Mouse (Mus musculus) ES-Bruce4 (cell line): ENCODE data around the gene Fank1. TPM values are rescaled to one million over a fixed set of nuclear protein-coding genes. Genes with fewer than 3 reads are reported as not detected.

ENCODE experiments used
- H3K27ac ChIP-seq: 2 replicates; pipeline ENCODE4 v1.5.1; 2012; ENCODE audit warnings: low read length, inconsistent platforms; ENCODE audit not compliant: insufficient read depth
- H3K27me3 ChIP-seq: 2 replicates; pipeline ENCODE4 v1.6.1; 2012; ENCODE audit warnings: mild to moderate bottlenecking, low read length, inconsistent platforms; ENCODE audit not compliant: control insufficient read depth, poor library complexity, insufficient read depth, severe bottlenecking
- H3K36me3 ChIP-seq: 2 replicates; pipeline ENCODE4 v1.6.1; 2012; ENCODE audit warnings: inconsistent platforms, mild to moderate bottlenecking, low read length, moderate library complexity; ENCODE audit not compliant: control insufficient read depth, poor library complexity, insufficient read depth, severe bottlenecking
- H3K4me1 ChIP-seq: one replicate; pipeline ENCODE4 v1.8.1; 2011; ENCODE audit warnings: low read length; ENCODE audit not compliant: control insufficient read depth, insufficient read depth
- H3K4me3 ChIP-seq: 2 replicates; pipeline ENCODE4 v1.5.1; 2011; ENCODE audit warnings: low read depth, mild to moderate bottlenecking, low read length
- H3K9ac ChIP-seq: 2 replicates; pipeline ENCODE4 v1.6.1; 2012; ENCODE audit warnings: low read depth, mild to moderate bottlenecking, inconsistent platforms; ENCODE audit not compliant: poor library complexity, severe bottlenecking
- H3K9me3 ChIP-seq: replicated peaks from 2 replicates; pipeline ENCODE4 v1.6.1; 2012; ENCODE audit warnings: mild to moderate bottlenecking, low read length, inconsistent platforms; ENCODE audit not compliant: control insufficient read depth, poor library complexity, insufficient read depth, severe bottlenecking
- CTCF ChIP-seq: IDR thresholded peaks from one replicate; pipeline ENCODE4 v1.8.1; 2011; ENCODE audit warnings: low read depth, low read length
- EP300 ChIP-seq: IDR thresholded peaks from 2 replicates; pipeline ENCODE4 v1.6.1; 2011; ENCODE audit warnings: low read depth, low read length; ENCODE audit not compliant: insufficient read depth
- POLR2A ChIP-seq: IDR thresholded peaks from one replicate; pipeline ENCODE4 v1.8.1; 2011; ENCODE audit warnings: low read length; ENCODE audit not compliant: insufficient read depth
- polyA plus RNA-seq: library from polyadenylated mRNA; stranded (reverse); fragments of >200 nt; gene quantifications from 2 replicates; pipeline ENCODE4 v1.2.4, GENCODE M21; 2011; ENCODE audit warnings: low read depth; ENCODE audit not compliant: missing spikeins, insufficient read depth, insufficient read length

The Fank1 gene
- polyA plus RNA-seq, 1 experiment = 3.1 TPM

DNA sequence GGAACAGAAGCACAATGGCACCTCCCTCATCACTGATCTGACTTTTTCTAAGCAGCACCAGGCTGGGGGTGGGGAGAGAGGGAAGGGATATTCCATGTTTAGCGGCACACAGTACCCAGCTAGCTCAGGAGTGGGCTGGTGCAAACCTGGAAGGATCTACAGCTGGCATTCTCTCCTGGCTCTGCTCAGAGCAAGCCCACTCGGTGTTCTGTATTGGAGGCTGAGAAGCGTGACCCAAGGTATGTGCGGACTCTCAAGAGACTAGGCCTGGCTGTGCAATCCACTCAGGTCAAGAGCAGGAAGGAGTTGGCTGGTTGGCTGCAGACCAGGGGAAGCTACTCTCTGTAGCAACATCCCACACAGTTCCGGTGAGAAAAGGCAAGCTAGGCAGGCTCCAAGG lies 143.3 kb downstream of the Fank1 start:
- H3K27ac ChIP-seq = no peak overlapping the region
- H3K4me3 ChIP-seq = no peak overlapping the region
- H3K27me3 ChIP-seq = no peaks in the 10 kb centered on the region
- no peaks in the 10 kb centered on the region for H3K4me1 ChIP-seq
- H3K9me3 ChIP-seq = no peaks in the 10 kb centered on the region
- TF ChIP-seq CTCF (no peak), POLR2A (no peak), EP300 (no peak)
- H3K9ac ChIP-seq = no peak overlapping the region
- no peaks in the 10 kb centered on the region for H3K36me3 ChIP-seq

DNA sequence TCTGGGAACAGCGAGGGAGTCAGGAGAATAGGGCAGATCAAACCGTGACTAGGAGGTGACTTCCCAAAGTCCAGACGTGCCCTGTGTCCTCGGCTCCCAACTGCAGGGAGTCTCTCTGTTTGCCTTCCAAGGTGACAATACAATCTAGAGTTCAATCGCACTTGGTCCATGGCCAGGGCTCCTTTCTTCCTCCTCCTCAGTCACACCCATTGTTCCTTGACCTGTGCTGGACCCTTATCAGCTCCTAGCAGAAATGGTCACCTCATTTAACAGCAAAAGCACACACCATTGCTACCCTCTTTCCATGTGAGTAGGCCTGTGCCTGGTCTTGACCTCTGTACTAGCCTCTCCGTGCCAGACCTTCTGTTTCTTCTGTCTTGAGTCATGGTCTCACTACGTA lies 144.1 kb downstream of the Fank1 start:
- no peaks in the 10 kb centered on the region for H3K27me3 ChIP-seq
- H3K27ac ChIP-seq = no peak overlapping the region
- H3K9me3 ChIP-seq = no peaks in the 10 kb centered on the region
- H3K9ac ChIP-seq = no peak overlapping the region
- H3K36me3 ChIP-seq = no peaks in the 10 kb centered on the region
- H3K4me3 ChIP-seq = no peak overlapping the region
- TF ChIP-seq CTCF (no peak), POLR2A (no peak), EP300 (no peak)
- H3K4me1 ChIP-seq = no peaks in the 10 kb centered on the region

DNA sequence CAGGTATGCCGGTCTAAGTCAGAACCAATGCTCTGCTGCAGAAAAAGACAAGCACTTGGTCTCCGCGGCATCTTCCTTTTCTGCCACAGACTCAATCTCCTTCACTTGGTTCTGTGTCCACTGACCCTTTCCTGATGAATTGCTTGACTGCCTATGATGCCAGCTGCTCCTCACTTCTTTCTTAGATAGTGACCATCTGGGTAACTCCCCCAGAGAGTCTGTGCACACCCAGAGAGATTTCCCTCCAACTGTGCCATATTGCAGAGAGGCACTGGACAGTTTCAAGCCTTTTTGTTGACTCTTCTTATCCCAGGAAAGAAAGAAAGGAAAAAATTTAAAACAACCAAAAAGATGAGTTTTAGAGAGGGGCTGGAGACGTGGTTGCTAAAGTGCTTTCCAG lies 144.6 kb downstream of the Fank1 start:
- H3K4me3 ChIP-seq = no peak overlapping the region
- H3K27ac ChIP-seq = no peak overlapping the region
- no peaks in the 10 kb centered on the region for H3K27me3 ChIP-seq
- no peaks in the 10 kb centered on the region for H3K4me1 ChIP-seq
- H3K9me3 ChIP-seq = no peaks in the 10 kb centered on the region
- no peak overlapping the region for H3K9ac ChIP-seq
- TF ChIP-seq EP300 = no peak
- H3K36me3 ChIP-seq = no peaks in the 10 kb centered on the region

- TF ChIP-seq CTCF (no peak), EP300 (no peak)
- Histone ChIP-seq H3K27ac (no peak overlapping the region), H3K4me3 (no peak overlapping the region), H3K4me1 (no peaks in the 10 kb centered on the region), H3K9ac (no peak overlapping the region), H3K9me3 (no peaks in the 10 kb centered on the region), H3K36me3 (no peaks in the 10 kb centered on the region), H3K27me3 (no peaks in the 10 kb centered on the region)
Measured at GRCm38 (mm10) chr7:133923994-133924393, 147.3 kb downstream of the Fank1 start.

DNA sequence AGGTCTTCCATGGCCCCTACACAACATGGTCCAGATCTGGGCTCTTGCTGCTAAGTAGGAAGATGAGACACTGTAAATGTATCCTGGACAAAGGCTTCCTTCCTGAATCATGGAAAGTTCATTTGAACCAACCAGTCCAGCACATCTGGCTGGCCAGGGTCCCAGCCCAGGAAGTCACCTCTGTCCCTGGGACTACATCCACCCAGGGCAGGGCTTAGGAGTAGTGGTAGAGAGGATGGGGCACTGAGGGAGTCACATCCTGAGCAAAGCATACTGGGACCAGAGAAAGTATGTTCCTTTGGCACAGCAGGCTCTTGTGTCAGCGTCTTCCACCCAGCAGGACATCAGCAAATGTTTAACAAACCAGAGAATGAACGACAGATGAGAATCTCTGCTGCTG lies 149.1 kb downstream of the Fank1 start:
- TF ChIP-seq CTCF = no peak
- no peak for TF ChIP-seq POLR2A
- TF ChIP-seq EP300 = no peak
- Histone ChIP-seq H3K4me1 (no peaks in the 10 kb centered on the region), H3K27me3 (no peaks in the 10 kb centered on the region), H3K36me3 (no peaks in the 10 kb centered on the region), H3K27ac (no peak overlapping the region), H3K9ac (no peak overlapping the region), H3K9me3 (no peaks in the 10 kb centered on the region), H3K4me3 (no peak overlapping the region)

GRCm38 (mm10) chr7:133928981-133929380 lies 152.3 kb downstream of the Fank1 start:
- Histone ChIP-seq H3K9ac (no peak overlapping the region), H3K4me1 (no peaks in the 10 kb centered on the region), H3K9me3 (no peaks in the 10 kb centered on the region), H3K4me3 (no peak overlapping the region), H3K27me3 (no peaks in the 10 kb centered on the region), H3K27ac (no peak overlapping the region), H3K36me3 (no peaks in the 10 kb centered on the region)
- TF ChIP-seq POLR2A = no peak
- no peak for TF ChIP-seq CTCF
- TF ChIP-seq EP300 = no peak

Other genes with a start within 250 kb of the Fank1 start
- gene Tex36, start 174.7 kb upstream of the Fank1 start, polyA plus RNA-seq = not detected in 2 replicates
- 26.1 and 28.9 TPM in 2 replicates for gene Edrf1, start 139.3 kb upstream of the Fank1 start, polyA plus RNA-seq
- gene Mmp21, start 96.8 kb upstream of the Fank1 start, polyA plus RNA-seq = not detected in 2 replicates
- 239 and 256 TPM in 2 replicates for gene Bccip, start 67.5 kb upstream of the Fank1 start, polyA plus RNA-seq
- gene Uros, start 66.8 kb upstream of the Fank1 start, polyA plus RNA-seq = 6.1 and 8.2 TPM in 2 replicates
- gene Dhx32, start 5.9 kb downstream of the Fank1 start, polyA plus RNA-seq = 27.1 and 27.8 TPM in 2 replicates